Mouse (Mus musculus) stomach, postnatal 0 days (tissue): ENCODE measurements around the gene Clcn2. TPM values are rescaled to one million over a fixed set of nuclear protein-coding genes. Genes with fewer than 3 reads are reported as not detected.

ENCODE experiments used
- ATAC-seq: fragments of 200-750 bp; cut with Nextera tagmentation; 2 replicates; pipeline ENCODE4 v1.8.0; 2017; ENCODE audit not compliant: low FRiP score, low TSS enrichment
- DNase-seq: peaks from one replicate; pipeline ENCODE4 v3.0.0-alpha.2; 2016; ENCODE audit warnings: low spot score
- H3K27ac ChIP-seq: fragments of 300-500 bp; sonication (generic); replicated peaks from 2 replicates; pipeline ENCODE4 v1.5.1; 2014; ENCODE audit warnings: mild to moderate bottlenecking, control low read depth
- H3K27me3 ChIP-seq: fragments of 300-500 bp; sonication (generic); 2 replicates; pipeline ENCODE4 v1.6.1; 2014; ENCODE audit warnings: low read length; ENCODE audit not compliant: control insufficient read depth, insufficient read depth
- H3K36me3 ChIP-seq: fragments of 300-500 bp; sonication (generic); 2 replicates; pipeline ENCODE4 v1.6.1; 2014; ENCODE audit warnings: low read length, mixed read lengths; ENCODE audit not compliant: control insufficient read depth, insufficient read depth
- H3K4me1 ChIP-seq: fragments of 300-500 bp; sonication (generic); replicated peaks from 2 replicates; pipeline ENCODE4 v1.6.1; 2014; ENCODE audit warnings: antibody characterized with exemption; ENCODE audit not compliant: control insufficient read depth, insufficient read depth
- H3K4me2 ChIP-seq: fragments of 300-500 bp; sonication (generic); replicated peaks from 2 replicates; pipeline ENCODE4 v1.6.1; 2014; ENCODE audit warnings: low read depth, mild to moderate bottlenecking, control low read depth, moderate library complexity
- H3K4me3 ChIP-seq: fragments of 300-500 bp; sonication (generic); 2 replicates; pipeline ENCODE4 v1.5.1; 2014; ENCODE audit warnings: low read depth, low read length, control low read depth
- H3K9ac ChIP-seq: fragments of 300-500 bp; sonication (generic); 2 replicates; pipeline ENCODE4 v1.6.1; 2014; ENCODE audit warnings: mild to moderate bottlenecking, low read length, control low read depth, mixed read lengths
- H3K9me3 ChIP-seq: fragments of 300-500 bp; sonication (generic); 2 replicates; pipeline ENCODE4 v1.6.1; 2016; ENCODE audit warnings: low read length; ENCODE audit not compliant: control insufficient read depth
- CTCF ChIP-seq: IDR thresholded peaks from 2 replicates; pipeline ENCODE4 v1.5.1; 2016; ENCODE audit warnings: antibody characterized with exemption, low read depth, mild to moderate bottlenecking, moderate library complexity
- EP300 ChIP-seq: optimal IDR thresholded peaks from 2 replicates; pipeline ENCODE3; 2016; ENCODE audit warnings: antibody characterized with exemption
- WGBS: fragments of 180-500 bp; shearing (Covaris S2); extraction: QIAGEN DNeasy Blood & Tissue Kit; methylation state at CpG from one replicate; pipeline ENCODE4 v1.1.7; 2014; 5-methylcytosine and 5-hydroxymethylcytosine counted together
- polyA plus RNA-seq: library from polyadenylated mRNA; unstranded; fragments of >200 nt; fragmentation: Nextera tagmentation; extraction: Ambion mirVana; gene quantifications from 2 replicates; pipeline ENCODE4 v1.2.1, GENCODE M21; 2015

Clcn2 gene
- polyA plus RNA-seq, 1 experiment from 2014 or later: 8.4 TPM

- Histone ChIP-seq H3K27me3 (no peaks in the 10 kb centered on the region), H3K4me3 (no peak overlapping the region), H3K36me3 (peaks cover 34% of the 10 kb centered on the region), H3K9ac (no peak overlapping the region), H3K4me2 (no peak overlapping the region), H3K27ac (no peak overlapping the region), H3K4me1 (no peaks in the 10 kb centered on the region; the same call in 1 of the 2 replicates), H3K9me3 (no peaks in the 10 kb centered on the region)
- TF ChIP-seq EP300 (no peak), CTCF (no peak)
- DNase-seq: no peak
- 90% methylated on average over 3 of the region's 3 CpGs for WGBS
- no peak for ATAC-seq
Observed at GRCm38 (mm10) chr16:20690774-20691173, 26.8 kb downstream of the Clcn2 start.

DNA sequence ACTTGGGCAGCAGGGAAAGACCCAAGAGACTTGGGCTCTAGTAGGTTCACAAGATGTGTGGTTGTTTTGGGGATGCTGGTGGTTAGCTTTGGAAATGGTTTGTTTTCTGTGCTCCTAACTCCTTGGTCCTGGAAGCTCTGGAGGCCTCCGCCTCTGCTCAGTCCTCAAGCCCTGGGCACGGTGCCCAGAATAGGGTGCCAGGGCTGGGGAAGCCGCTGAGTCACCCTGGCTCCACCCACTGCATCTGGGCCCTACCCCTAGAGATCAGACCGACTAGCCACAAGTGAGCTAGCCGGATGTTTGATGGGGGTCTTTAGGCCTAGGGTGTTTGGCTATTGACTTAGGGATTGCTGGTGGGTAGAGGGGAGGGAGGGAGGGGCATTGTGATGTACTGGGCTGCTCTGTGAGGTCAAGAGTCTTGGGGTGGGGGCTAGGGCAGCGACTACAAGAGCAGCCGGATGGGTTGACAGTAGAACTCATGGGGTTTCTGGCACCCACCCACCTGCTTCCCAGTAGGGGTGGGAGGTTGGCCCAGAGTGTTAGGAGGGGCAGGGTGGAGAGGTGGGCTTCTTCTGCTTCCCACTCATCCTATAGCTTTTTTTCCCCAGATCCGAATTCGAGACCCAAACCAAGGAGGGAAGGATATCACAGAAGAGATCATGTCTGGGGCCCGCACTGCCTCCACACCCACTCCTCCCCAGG lies 39.4 kb downstream of the Clcn2 start:
- no peak for TF ChIP-seq CTCF
- no peak for TF ChIP-seq EP300
- peak overlapping the region; percentile 4; the same call in 1 of the 2 replicates for H3K4me3 ChIP-seq
- no peaks in the 10 kb centered on the region for H3K27me3 ChIP-seq
- peak overlapping the region; percentile 78 for H3K27ac ChIP-seq
- peaks cover 52% of the 10 kb centered on the region for H3K36me3 ChIP-seq
- WGBS: 55% methylated on average over 10 of the region's 10 CpGs
- peak overlapping the region; percentile 31; the same call in 1 of the 2 replicates for H3K4me2 ChIP-seq
- peak; percentile 94 for DNase-seq
- peak; percentile 87 for ATAC-seq
- peak overlapping the region; percentile 23; the same call in 1 of the 2 replicates for H3K9ac ChIP-seq
- H3K9me3 ChIP-seq: no peaks in the 10 kb centered on the region
- peaks cover 3% of the 10 kb centered on the region; the same call in 1 of the 2 replicates for H3K4me1 ChIP-seq

DNA sequence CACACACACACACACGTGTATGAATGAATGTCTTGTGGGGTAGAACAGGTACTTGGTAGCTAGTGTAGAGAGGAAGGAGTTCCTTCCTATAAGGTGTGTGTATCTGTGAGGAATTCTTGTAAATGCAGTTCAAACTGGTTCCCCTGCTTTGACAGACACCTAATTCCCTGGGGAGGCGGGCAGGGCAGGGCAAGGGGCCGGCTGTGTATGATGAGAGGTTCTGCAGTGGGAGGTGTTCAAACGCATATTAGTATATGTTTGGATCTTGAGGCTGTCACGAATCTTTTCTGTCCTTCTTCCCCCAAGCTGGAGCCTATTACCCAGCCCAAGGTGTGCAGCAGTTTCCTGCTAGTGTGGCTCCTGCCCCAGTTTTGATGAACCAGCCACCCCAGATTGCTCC lies 40.2 kb downstream of the Clcn2 start:
- 50% methylated on average over 5 of the region's 5 CpGs for WGBS
- Histone ChIP-seq H3K27ac (peak overlapping the region; percentile 78), H3K27me3 (no peaks in the 10 kb centered on the region), H3K36me3 (peaks cover 45% of the 10 kb centered on the region), H3K4me1 (peaks cover 3% of the 10 kb centered on the region; the same call in 1 of the 2 replicates), H3K4me2 (peak overlapping the region; percentile 31; the same call in 1 of the 2 replicates), H3K9ac (peak overlapping the region; percentile 23; the same call in 1 of the 2 replicates), H3K9me3 (no peaks in the 10 kb centered on the region), H3K4me3 (no peak overlapping the region)
- TF ChIP-seq EP300 (no peak), CTCF (no peak)
- DNase-seq (no peak), ATAC-seq (no peak)

- Histone ChIP-seq H3K4me1 (peaks cover 3% of the 10 kb centered on the region; the same call in 1 of the 2 replicates), H3K36me3 (peaks cover 38% of the 10 kb centered on the region), H3K4me3 (no peak overlapping the region), H3K9ac (no peak overlapping the region), H3K9me3 (no peaks in the 10 kb centered on the region), H3K27ac (no peak overlapping the region; the same call in 1 of the 2 replicates), H3K27me3 (no peaks in the 10 kb centered on the region), H3K4me2 (no peak overlapping the region)
- 53% methylated on average over 4 of the region's 4 CpGs for WGBS
- TF ChIP-seq CTCF (peak; percentile 26; the same call in 1 of the 2 replicates), EP300 (no peak)
- DNase-seq: no peak
- no peak for ATAC-seq
Observed at GRCm38 (mm10) chr16:20676702-20677101, 40.8 kb downstream of the Clcn2 start.

GRCm38 (mm10) chr16:20675213-20675612 lies 42.3 kb downstream of the Clcn2 start:
- DNase-seq (no peak), ATAC-seq (no peak)
- Histone ChIP-seq H3K4me2 (no peak overlapping the region; the same call in 1 of the 2 replicates), H3K4me1 (peaks cover 3% of the 10 kb centered on the region; the same call in 1 of the 2 replicates), H3K36me3 (peaks cover 25% of the 10 kb centered on the region), H3K27me3 (no peaks in the 10 kb centered on the region), H3K27ac (no peak overlapping the region), H3K4me3 (no peak overlapping the region), H3K9me3 (no peaks in the 10 kb centered on the region), H3K9ac (no peak overlapping the region)
- 86% methylated on average over 6 of the region's 6 CpGs for WGBS
- TF ChIP-seq CTCF (no peak), EP300 (no peak)
